Mouse (Mus musculus): Measurements from ENCODE around the gene Zfp511. TPM values are rescaled to one million over a fixed set of nuclear protein-coding genes. Genes with fewer than 3 reads are reported as not detected.

Gene Zfp511
- 12.9 and 13.9 TPM in 2 replicates for polyA plus RNA-seq (2012; ENCODE audit: insufficient read depth, insufficient read length, missing spikeins)

GRCm38 (mm10) chr7:140036281-140037170, at the start of gene Zfp511, which contains the start of gene Tubgcp2:
Gene Zfp511, plus strand, starts transcription at chr7:140036391.
Gene Tubgcp2, minus strand, starts transcription at chr7:140036669.
- peak within 1 kb of the TSS; percentile 79 for H3K27ac ChIP-seq (replicated peaks; ENCODE audit: low read depth, low read length)
- peak within 1 kb of the TSS; percentile 88 for H3K4me3 ChIP-seq (ENCODE audit: insufficient read depth, low read depth, low read length)
- H3K4me1 ChIP-seq (ENCODE audit: control insufficient read depth, insufficient read depth, insufficient read length, low read length), result no peaks in the 10 kb centered on the region

GRCm38 (mm10) chr7:139988272-139988671, 47.9 kb upstream of the Zfp511 start:
- Histone ChIP-seq H3K27ac (replicated peaks; ENCODE audit: low read depth, low read length) (no peak overlapping the region), H3K4me3 (ENCODE audit: insufficient read depth, low read depth, low read length) (no peak overlapping the region), H3K4me1 (ENCODE audit: control insufficient read depth, insufficient read depth, insufficient read length, low read length) (no peaks in the 10 kb centered on the region)

GRCm38 (mm10) chr7:139990864-139991394, 45.3 kb upstream of the Zfp511 start:
- no peaks in the 10 kb centered on the region for H3K4me1 ChIP-seq (ENCODE audit: control insufficient read depth, insufficient read depth, insufficient read length, low read length)
- no peak overlapping the region for H3K27ac ChIP-seq (replicated peaks; ENCODE audit: low read depth, low read length)

GRCm38 (mm10) chr7:139992406-139992805, 43.8 kb upstream of the Zfp511 start, which contains the start of gene Adam8:
Gene Adam8, minus strand, starts transcription at chr7:139992562.
- 0 out of 2 replicates have a peak within 1 kb of the TSS, but pooled peaks have one; percentile 17 for H3K4me3 ChIP-seq (ENCODE audit: insufficient read depth, low read depth, low read length)
- no peaks in the 10 kb centered on the region for H3K4me1 ChIP-seq (ENCODE audit: control insufficient read depth, insufficient read depth, insufficient read length, low read length)
- no peak within 1 kb of the TSS for H3K27ac ChIP-seq (replicated peaks; ENCODE audit: low read depth, low read length)

More at GRCm38 (mm10) chr7:139990864-139991394, 45.3 kb upstream of the Zfp511 start:
- 0 out of 2 replicates have a peak overlapping the region, but pooled peaks have one; percentile 17 for H3K4me3 ChIP-seq (ENCODE audit: insufficient read depth, low read depth, low read length)

GRCm38 (mm10) chr7:139993532-139993931, 42.7 kb upstream of the Zfp511 start:
- Histone ChIP-seq H3K27ac (replicated peaks; ENCODE audit: low read depth, low read length) (no peak overlapping the region), H3K4me3 (ENCODE audit: insufficient read depth, low read depth, low read length) (no peak overlapping the region), H3K4me1 (ENCODE audit: control insufficient read depth, insufficient read depth, insufficient read length, low read length) (no peaks in the 10 kb centered on the region)

- Histone ChIP-seq H3K4me1 (ENCODE audit: control insufficient read depth, insufficient read depth, insufficient read length, low read length) (no peaks in the 10 kb centered on the region), H3K4me3 (ENCODE audit: insufficient read depth, low read depth, low read length) (no peak overlapping the region), H3K27ac (replicated peaks; ENCODE audit: low read depth, low read length) (no peak overlapping the region)
Observed at GRCm38 (mm10) chr7:139994202-139994601, 42.0 kb upstream of the Zfp511 start.

GRCm38 (mm10) chr7:139994676-139995075, 41.5 kb upstream of the Zfp511 start:
- no peak overlapping the region for H3K4me3 ChIP-seq (ENCODE audit: insufficient read depth, low read depth, low read length)
- H3K27ac ChIP-seq (replicated peaks; ENCODE audit: low read depth, low read length), result no peak overlapping the region

GRCm38 (mm10) chr7:139998691-139999350, 37.4 kb upstream of the Zfp511 start:
- Histone ChIP-seq H3K4me1 (ENCODE audit: control insufficient read depth, insufficient read depth, insufficient read length, low read length) (no peaks in the 10 kb centered on the region), H3K27ac (replicated peaks; ENCODE audit: low read depth, low read length) (no peak overlapping the region), H3K4me3 (ENCODE audit: insufficient read depth, low read depth, low read length) (no peak overlapping the region)

More at GRCm38 (mm10) chr7:139994676-139995075, 41.5 kb upstream of the Zfp511 start:
- no peaks in the 10 kb centered on the region for H3K4me1 ChIP-seq (ENCODE audit: control insufficient read depth, insufficient read depth, insufficient read length, low read length)

GRCm38 (mm10) chr7:140001086-140001740, 35.0 kb upstream of the Zfp511 start:
- no peak overlapping the region for H3K4me3 ChIP-seq (ENCODE audit: insufficient read depth, low read depth, low read length)

GRCm38 (mm10) chr7:140004666-140005065, 31.5 kb upstream of the Zfp511 start:
- no peak overlapping the region for H3K27ac ChIP-seq (replicated peaks; ENCODE audit: low read depth, low read length)
- no peak overlapping the region for H3K4me3 ChIP-seq (ENCODE audit: insufficient read depth, low read depth, low read length)
- no peaks in the 10 kb centered on the region for H3K4me1 ChIP-seq (ENCODE audit: control insufficient read depth, insufficient read depth, insufficient read length, low read length)

More at GRCm38 (mm10) chr7:140001086-140001740, 35.0 kb upstream of the Zfp511 start:
- no peak overlapping the region for H3K27ac ChIP-seq (replicated peaks; ENCODE audit: low read depth, low read length)
- no peaks in the 10 kb centered on the region for H3K4me1 ChIP-seq (ENCODE audit: control insufficient read depth, insufficient read depth, insufficient read length, low read length)

- Histone ChIP-seq H3K4me1 (ENCODE audit: control insufficient read depth, insufficient read depth, insufficient read length, low read length) (no peaks in the 10 kb centered on the region), H3K4me3 (ENCODE audit: insufficient read depth, low read depth, low read length) (no peak overlapping the region), H3K27ac (replicated peaks; ENCODE audit: low read depth, low read length) (no peak overlapping the region)
Observed at GRCm38 (mm10) chr7:140006861-140007611, 29.2 kb upstream of the Zfp511 start.

- H3K4me3 ChIP-seq (ENCODE audit: insufficient read depth, low read depth, low read length), result no peak overlapping the region
- no peaks in the 10 kb centered on the region for H3K4me1 ChIP-seq (ENCODE audit: control insufficient read depth, insufficient read depth, insufficient read length, low read length)
- no peak overlapping the region for H3K27ac ChIP-seq (replicated peaks; ENCODE audit: low read depth, low read length)
Observed at GRCm38 (mm10) chr7:140007781-140008180, 28.4 kb upstream of the Zfp511 start.

GRCm38 (mm10) chr7:140011336-140011735, 24.9 kb upstream of the Zfp511 start:
- no peak overlapping the region for H3K27ac ChIP-seq (replicated peaks; ENCODE audit: low read depth, low read length)
- H3K4me1 ChIP-seq (ENCODE audit: control insufficient read depth, insufficient read depth, insufficient read length, low read length), result no peaks in the 10 kb centered on the region
- H3K4me3 ChIP-seq (ENCODE audit: insufficient read depth, low read depth, low read length), result no peak overlapping the region

GRCm38 (mm10) chr7:140031771-140032170, 4.4 kb upstream of the Zfp511 start:
- H3K27ac ChIP-seq (replicated peaks; ENCODE audit: low read depth, low read length), result no peak overlapping the region
- no peaks in the 10 kb centered on the region for H3K4me1 ChIP-seq (ENCODE audit: control insufficient read depth, insufficient read depth, insufficient read length, low read length)
- H3K4me3 ChIP-seq (ENCODE audit: insufficient read depth, low read depth, low read length), result no peak overlapping the region

Measured in brown adipose tissue, adult 24 weeks (tissue).